Mouse (Mus musculus) adrenal gland, postnatal 0 days (tissue): ENCODE data around the gene Gm29049. TPM values are rescaled to one million over a fixed set of nuclear protein-coding genes. Genes with fewer than 3 reads are reported as not detected.

Source experiments
- polyA plus RNA-seq: library from polyadenylated mRNA; unstranded; fragments of >200 nt; fragmentation: Nextera tagmentation; extraction: Ambion mirVana; gene quantifications from 2 replicates; pipeline ENCODE4 v1.2.1, GENCODE M21; 2015

Gm29049 gene
- polyA plus RNA-seq = not detected in 2 replicates

GRCm38 (mm10) chrY:7997068-7997467 is at the start of gene Gm29049:
Gm29049 (minus strand) TSS chrY:7997168.

Other genes starting within 250 kb of the Gm29049 start
- not detected in 2 replicates for gene Gm20825, start 74.3 kb upstream of the Gm29049 start, polyA plus RNA-seq